Mouse (Mus musculus) midbrain, embryonic 10.5 days (tissue): ENCODE results near the gene Gm7137. TPM values are rescaled to one million over a fixed set of nuclear protein-coding genes. Genes with fewer than 3 reads are reported as not detected.
"Not testable (repeated sequence)": the region's sequence is repeated elsewhere in the genome, so short reads cannot be mapped to it uniquely, and the experiment has no call there.

Experiments used
- DNase-seq: peaks from one replicate; pipeline ENCODE4 v3.0.0-alpha.2; 2017; ENCODE audit warnings: low spot score
- H3K27ac ChIP-seq: fragments of 300-500 bp; sonication (generic); replicated peaks from 2 replicates; pipeline ENCODE4 v1.5.1; 2016; ENCODE audit warnings: mild to moderate bottlenecking
- H3K27me3 ChIP-seq: fragments of 300-500 bp; sonication (generic); 2 replicates; pipeline ENCODE4 v1.6.1; 2016; ENCODE audit warnings: low read depth, mild to moderate bottlenecking; ENCODE audit not compliant: poor library complexity, severe bottlenecking
- H3K36me3 ChIP-seq: fragments of 300-500 bp; sonication (generic); 2 replicates; pipeline ENCODE4 v1.6.1; 2016; ENCODE audit warnings: mild to moderate bottlenecking, moderate library complexity
- H3K4me1 ChIP-seq: fragments of 300-500 bp; sonication (generic); 2 replicates; pipeline ENCODE4 v1.6.1; 2016
- H3K4me3 ChIP-seq: fragments of 300-500 bp; sonication (generic); 2 replicates; pipeline ENCODE4 v1.5.1; 2016; ENCODE audit warnings: mild to moderate bottlenecking, moderate library complexity
- H3K9me3 ChIP-seq: fragments of 300-500 bp; sonication (generic); replicated peaks from 2 replicates; pipeline ENCODE4 v1.6.1; 2016; ENCODE audit warnings: mild to moderate bottlenecking
- WGBS: fragments of 180-500 bp; shearing (Covaris S2); methylation state at CpG from one replicate; pipeline ENCODE4 v1.1.7; 2016; 5-methylcytosine and 5-hydroxymethylcytosine counted together
- polyA plus RNA-seq: library from polyadenylated mRNA; unstranded; fragments of >200 nt; fragmentation: Nextera tagmentation; extraction: Ambion mirVana; gene quantifications from 2 replicates; pipeline ENCODE4 v1.2.1, GENCODE M21; 2016

Gm7137 gene
- polyA plus RNA-seq, 1 experiment from 2014 or later = not detected

DNA sequence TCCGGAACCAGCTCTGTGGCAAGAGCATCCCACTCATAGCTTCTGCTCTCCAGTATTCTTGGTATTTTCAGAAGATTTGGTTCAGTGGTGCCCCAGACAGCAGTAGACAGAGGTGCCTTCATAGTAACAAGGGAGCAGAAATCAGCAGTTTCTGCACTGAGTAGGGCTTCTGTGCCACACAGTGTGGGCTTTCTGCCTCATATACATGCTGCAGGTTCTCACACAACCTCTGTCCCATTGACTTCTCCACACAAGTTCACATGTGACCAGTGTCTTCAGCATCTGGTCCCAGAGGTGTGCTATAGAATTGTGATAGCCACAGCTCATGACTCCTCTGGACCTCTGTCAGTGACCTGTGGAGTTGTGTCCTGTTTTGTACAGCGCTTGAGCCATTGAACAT, 621 bp upstream of the Gm7137 start:
- no peak overlapping the region for H3K27ac ChIP-seq
- no peaks in the 10 kb centered on the region for H3K27me3 ChIP-seq
- H3K4me3 ChIP-seq = no peak overlapping the region
- no peaks in the 10 kb centered on the region for H3K9me3 ChIP-seq
- 0 out of 2 replicates have a peak, but pooled peaks cover 3% of the 10 kb centered on the region for H3K4me1 ChIP-seq
- WGBS = 85% methylated on average over 2 of the region's 2 CpGs
- H3K36me3 ChIP-seq = no peaks in the 10 kb centered on the region
- DNase-seq = no peak

DNA sequence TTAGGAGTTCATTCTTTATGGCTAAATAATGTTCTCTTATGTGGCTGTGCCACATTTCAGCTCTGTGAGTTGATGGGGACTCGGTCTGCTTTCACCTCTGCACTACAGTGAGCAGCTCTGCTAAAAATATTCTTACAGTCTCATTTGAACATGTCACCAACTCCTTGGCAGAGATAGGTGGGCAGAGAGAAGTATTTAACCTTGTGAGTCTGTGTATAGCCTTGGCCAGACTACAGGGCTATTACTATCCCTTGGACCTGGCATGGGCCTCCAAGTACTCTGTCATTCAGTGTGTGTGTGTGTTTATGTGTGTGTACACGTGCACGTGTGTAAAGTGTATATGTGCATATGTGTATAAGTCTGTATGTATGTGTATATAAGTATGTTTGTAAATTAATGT, 4.6 kb downstream of the Gm7137 start:
- not testable (repeated sequence) for H3K4me3 ChIP-seq, H3K4me1 ChIP-seq, H3K36me3 ChIP-seq, DNase-seq, H3K27me3 ChIP-seq, H3K27ac ChIP-seq, H3K9me3 ChIP-seq
- WGBS = 100% methylated on average over 1 of the region's 3 CpGs

DNA sequence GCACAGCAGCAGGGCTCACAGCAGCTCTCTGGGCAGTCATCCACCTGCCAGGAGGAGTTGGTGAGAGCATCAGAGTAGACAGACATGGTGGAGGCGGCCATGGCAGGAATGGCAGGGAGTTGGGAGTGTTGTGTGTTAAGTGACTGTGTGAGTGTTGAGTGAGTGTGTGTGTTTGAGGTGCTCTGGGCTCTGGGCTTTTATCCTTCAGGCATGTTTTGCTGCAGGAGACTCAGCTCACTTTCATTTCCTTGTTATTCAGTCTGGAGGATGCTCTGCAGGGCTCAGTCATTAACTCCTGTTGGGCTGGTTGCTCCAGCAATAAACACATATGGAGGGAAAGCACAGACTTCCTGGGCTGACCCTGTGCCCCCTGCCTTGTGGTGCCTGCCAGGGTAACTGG, 5.6 kb downstream of the Gm7137 start, which contains the start of gene Gm3250:
Gene Gm3250, minus strand, starts transcription at position 101 of the 400 bp plus-strand sequence.
- DNase-seq, H3K9me3 ChIP-seq: not testable (repeated sequence)
- WGBS = no CpG with 5 or more reads among the region's 1 CpGs

DNA sequence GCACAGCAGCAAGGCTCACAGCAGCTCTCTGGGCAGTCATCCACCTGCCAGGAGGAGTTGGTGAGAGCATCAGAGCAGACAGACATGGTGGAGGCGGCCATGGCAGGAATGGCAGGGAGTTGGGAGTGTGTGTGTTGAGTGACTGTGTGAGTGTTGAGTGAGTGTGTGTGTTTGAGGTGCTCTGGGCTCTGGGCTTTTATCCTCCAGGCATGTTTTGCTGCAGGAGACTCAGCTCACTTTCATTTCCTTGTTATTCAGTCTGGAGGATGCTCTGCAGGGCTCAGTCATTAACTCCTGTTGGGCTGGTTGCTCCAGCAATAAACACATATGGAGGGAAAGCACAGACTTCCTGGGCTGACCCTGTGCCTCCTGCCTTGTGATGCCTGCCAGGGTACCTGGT, 11.2 kb downstream of the Gm7137 start, which contains the start of gene Gm7138:
Gene Gm7138, minus strand, starts transcription at position 101 of the 400 bp plus-strand sequence.
- H3K27ac ChIP-seq, H3K4me1 ChIP-seq, DNase-seq, H3K36me3 ChIP-seq, H3K27me3 ChIP-seq, H3K9me3 ChIP-seq, H3K4me3 ChIP-seq: not testable (repeated sequence)
- WGBS = 59% methylated on average over 1 of the region's 1 CpGs

More for the DNA sequence above, 5.6 kb downstream of the Gm7137 start, which contains the start of gene Gm3250:
- not testable (repeated sequence) for H3K27ac ChIP-seq, H3K4me3 ChIP-seq, H3K36me3 ChIP-seq, H3K27me3 ChIP-seq, H3K4me1 ChIP-seq

GRCm38 (mm10) chr10:77772142-77772541, 15.9 kb downstream of the Gm7137 start:
- 83% methylated on average over 2 of the region's 3 CpGs for WGBS
- not testable (repeated sequence) for H3K27me3 ChIP-seq, H3K36me3 ChIP-seq, H3K4me3 ChIP-seq, H3K9me3 ChIP-seq, DNase-seq, H3K4me1 ChIP-seq, H3K27ac ChIP-seq

GRCm38 (mm10) chr10:77771225-77771624, 16.8 kb downstream of the Gm7137 start, which contains the start of gene Gm3238:
TSS of gene Gm3238 (minus strand) at chr10:77771325.
- not testable (repeated sequence) for H3K27ac ChIP-seq
- WGBS = 60% methylated on average over 1 of the region's 1 CpGs

GRCm38 (mm10) chr10:77769727-77770126, 18.3 kb downstream of the Gm7137 start:
- Histone ChIP-seq H3K27ac (no peak overlapping the region), H3K36me3 (no peaks in the 10 kb centered on the region), H3K27me3 (no peaks in the 10 kb centered on the region), H3K9me3 (no peaks in the 10 kb centered on the region), H3K4me3 (no peak overlapping the region), H3K4me1 (no peaks in the 10 kb centered on the region)
- DNase-seq = no peak
- WGBS = 83% methylated on average over 1 of the region's 1 CpGs

More at GRCm38 (mm10) chr10:77771225-77771624, 16.8 kb downstream of the Gm7137 start, which contains the start of gene Gm3238:
- H3K4me3 ChIP-seq, H3K9me3 ChIP-seq, H3K4me1 ChIP-seq, H3K27me3 ChIP-seq, H3K36me3 ChIP-seq, DNase-seq: not testable (repeated sequence)

- not testable (repeated sequence) for H3K36me3 ChIP-seq, H3K27ac ChIP-seq, DNase-seq, H3K4me3 ChIP-seq, H3K27me3 ChIP-seq, H3K9me3 ChIP-seq, H3K4me1 ChIP-seq
- WGBS = 71% methylated on average over 1 of the region's 1 CpGs
Measured at GRCm38 (mm10) chr10:77759582-77759981, 28.4 kb downstream of the Gm7137 start, which contains the start of gene Gm3233. TSS of gene Gm3233 (minus strand) at chr10:77759682.

DNA sequence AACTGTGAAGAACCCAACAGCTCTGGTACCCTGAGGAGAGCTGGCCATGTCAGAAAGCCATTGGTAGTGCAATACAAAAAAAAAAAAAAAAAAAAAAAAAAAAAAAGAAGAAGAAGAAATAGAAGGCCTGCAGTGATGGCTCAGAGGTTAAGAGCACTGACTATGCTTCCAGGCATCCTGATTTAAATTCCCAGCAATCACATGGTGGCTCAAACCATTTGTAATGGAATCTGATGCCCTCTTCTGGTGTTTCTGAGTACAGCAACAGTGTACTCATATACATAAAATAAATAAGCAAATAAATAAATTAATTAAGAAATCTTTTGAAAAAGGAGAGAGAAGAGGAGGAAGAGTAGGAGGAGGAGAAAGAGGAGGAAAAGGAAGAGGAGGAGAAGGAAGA, 34.6 kb downstream of the Gm7137 start:
- Histone ChIP-seq H3K9me3 (no peaks in the 10 kb centered on the region), H3K4me3 (no peak overlapping the region), H3K27ac (no peak overlapping the region), H3K27me3 (no peaks in the 10 kb centered on the region), H3K36me3 (no peaks in the 10 kb centered on the region), H3K4me1 (0 out of 2 replicates have a peak, but pooled peaks cover 3% of the 10 kb centered on the region)
- no peak for DNase-seq

GRCm38 (mm10) chr10:77752312-77752711, 35.7 kb downstream of the Gm7137 start:
- not testable (repeated sequence) for H3K4me3 ChIP-seq, H3K27me3 ChIP-seq, H3K27ac ChIP-seq, H3K4me1 ChIP-seq, DNase-seq, H3K9me3 ChIP-seq, H3K36me3 ChIP-seq
- WGBS = 70% methylated on average over 3 of the region's 3 CpGs

DNA sequence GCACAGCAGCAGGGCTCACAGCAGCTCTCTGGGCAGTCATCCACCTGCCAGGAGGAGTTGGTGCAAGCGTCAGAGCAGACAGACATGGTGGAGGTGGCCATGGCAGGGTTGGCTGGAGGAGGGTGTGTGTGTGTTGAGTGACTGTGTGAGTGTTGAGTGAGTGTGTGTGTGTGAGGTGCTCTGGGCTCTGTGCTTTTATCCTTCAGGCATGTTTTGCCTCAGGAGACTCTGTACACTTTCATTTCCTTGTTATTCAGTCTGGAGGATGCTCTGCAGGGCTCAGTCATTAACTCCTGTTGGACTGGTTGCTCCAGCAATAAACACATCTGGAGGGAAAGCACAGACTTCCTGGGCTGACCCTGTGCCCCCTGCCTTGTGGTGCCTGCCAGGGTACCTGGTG, 36.7 kb downstream of the Gm7137 start, which contains the start of gene Gm9736:
Gene Gm9736, minus strand, starts transcription at position 101 of the 400 bp plus-strand sequence.
- DNase-seq, H3K27ac ChIP-seq, H3K4me1 ChIP-seq, H3K4me3 ChIP-seq, H3K36me3 ChIP-seq, H3K27me3 ChIP-seq, H3K9me3 ChIP-seq: not testable (repeated sequence)
- WGBS = 82% methylated on average over 1 of the region's 1 CpGs

- WGBS = 79% methylated on average over 1 of the region's 1 CpGs
- not testable (repeated sequence) for H3K36me3 ChIP-seq, H3K9me3 ChIP-seq, H3K27ac ChIP-seq, H3K4me1 ChIP-seq, H3K27me3 ChIP-seq, H3K4me3 ChIP-seq
- peak; percentile 8 for DNase-seq
Measured at GRCm38 (mm10) chr10:77750686-77751085, 37.3 kb downstream of the Gm7137 start.

GRCm38 (mm10) chr10:77741924-77742688, 45.9 kb downstream of the Gm7137 start, which contains the start of gene Gm18596:
TSS of gene Gm18596 (minus strand) at chr10:77742638.
- H3K4me3 ChIP-seq, H3K9me3 ChIP-seq, H3K27me3 ChIP-seq, DNase-seq, H3K36me3 ChIP-seq: not testable (repeated sequence)
- peak within 1 kb of the TSS; percentile 46 for H3K27ac ChIP-seq
- peaks cover 42% of the 10 kb centered on the region for H3K4me1 ChIP-seq
- 58% methylated on average over 5 of the region's 5 CpGs for WGBS
